Mouse (Mus musculus): ENCODE data around the gene Ube2d2b. TPM values are rescaled to one million over a fixed set of nuclear protein-coding genes. Genes with fewer than 3 reads are reported as not detected.
A peak's percentile ranks its signal among the peaks of the same experiment; 100 is the strongest.

Ube2d2b gene
- polyA plus RNA-seq (2015; fragmentation: Nextera tagmentation; extraction: Ambion mirVana): 0.35 and 0.53 TPM in 2 replicates

GRCm38 (mm10) chr5:107829998-107830560 is at the start of gene Ube2d2b:
Gene Ube2d2b (plus strand): TSS chr5:107830099.
- H3K27ac ChIP-seq (replicated peaks): no peak within 1 kb of the TSS
- H3K4me1 ChIP-seq (replicated peaks): peaks cover 13% of the 10 kb centered on the region
- no peaks in the 10 kb centered on the region for H3K27me3 ChIP-seq
- no peak within 1 kb of the TSS for H3K4me3 ChIP-seq (replicated peaks)
- WGBS (ENCODE audit: insufficient replicate concordance): 96% methylated on average over 22 of the region's 22 CpGs
- 0 out of 2 replicates have a peak, but pooled peaks have one; percentile 13 for ATAC-seq (ENCODE audit: insufficient read depth)
- H3K36me3 ChIP-seq (replicated peaks): peaks cover 32% of the 10 kb centered on the region
- no peak within 1 kb of the TSS for H3K9ac ChIP-seq
- H3K9me3 ChIP-seq (replicated peaks): no peaks in the 10 kb centered on the region
- no peak within 1 kb of the TSS for H3K4me2 ChIP-seq

- 87% methylated on average over 1 of the region's 1 CpGs for WGBS (ENCODE audit: insufficient replicate concordance)
- Histone ChIP-seq H3K9ac (no peak overlapping the region), H3K27me3 (no peaks in the 10 kb centered on the region), H3K27ac (replicated peaks) (no peak overlapping the region), H3K4me3 (replicated peaks) (no peak overlapping the region), H3K4me2 (no peak overlapping the region), H3K4me1 (replicated peaks) (no peaks in the 10 kb centered on the region), H3K36me3 (replicated peaks) (peaks cover 78% of the 10 kb centered on the region), H3K9me3 (replicated peaks) (no peaks in the 10 kb centered on the region)
- ATAC-seq (ENCODE audit: insufficient read depth): no peak
These were observed 47.5 kb upstream of the Ube2d2b start for GRCm38 (mm10) chr5:107782360-107782759.

GRCm38 (mm10) chr5:107787682-107788443 is 42.0 kb upstream of the Ube2d2b start:
- 56% methylated on average over 6 of the region's 7 CpGs for WGBS (ENCODE audit: insufficient replicate concordance)
- H3K27me3 ChIP-seq: no peaks in the 10 kb centered on the region
- no peak overlapping the region for H3K4me3 ChIP-seq (replicated peaks)
- H3K9me3 ChIP-seq (replicated peaks): no peaks in the 10 kb centered on the region
- H3K4me2 ChIP-seq: no peak overlapping the region
- no peak overlapping the region for H3K27ac ChIP-seq (replicated peaks)
- H3K9ac ChIP-seq: no peak overlapping the region
- no peaks in the 10 kb centered on the region for H3K4me1 ChIP-seq (replicated peaks)
- H3K36me3 ChIP-seq (replicated peaks): peaks cover 82% of the 10 kb centered on the region
- no peak for ATAC-seq (ENCODE audit: insufficient read depth)

- WGBS (ENCODE audit: insufficient replicate concordance): 73% methylated on average over 5 of the region's 5 CpGs
- no peak for ATAC-seq (ENCODE audit: insufficient read depth)
- peaks cover 77% of the 10 kb centered on the region for H3K36me3 ChIP-seq (replicated peaks)
These were observed 40.4 kb upstream of the Ube2d2b start for GRCm38 (mm10) chr5:107789492-107789891.

GRCm38 (mm10) chr5:107791966-107792365 is 37.9 kb upstream of the Ube2d2b start:
- Histone ChIP-seq H3K9me3 (replicated peaks) (no peaks in the 10 kb centered on the region), H3K9ac (no peak overlapping the region), H3K36me3 (replicated peaks) (peaks cover 79% of the 10 kb centered on the region), H3K4me1 (replicated peaks) (peaks cover 6% of the 10 kb centered on the region), H3K27me3 (no peaks in the 10 kb centered on the region), H3K4me2 (no peak overlapping the region), H3K4me3 (replicated peaks) (no peak overlapping the region), H3K27ac (replicated peaks) (no peak overlapping the region)
- ATAC-seq (ENCODE audit: insufficient read depth): peak; percentile 52; the same call in 1 of the 2 replicates
- WGBS (ENCODE audit: insufficient replicate concordance): 49% methylated on average over 2 of the region's 2 CpGs

More at GRCm38 (mm10) chr5:107789492-107789891, 40.4 kb upstream of the Ube2d2b start:
- Histone ChIP-seq H3K27ac (replicated peaks) (no peak overlapping the region), H3K27me3 (no peaks in the 10 kb centered on the region), H3K9ac (no peak overlapping the region), H3K9me3 (replicated peaks) (no peaks in the 10 kb centered on the region), H3K4me2 (no peak overlapping the region), H3K4me3 (replicated peaks) (no peak overlapping the region), H3K4me1 (replicated peaks) (peaks cover 6% of the 10 kb centered on the region)

- WGBS (ENCODE audit: insufficient replicate concordance): 90% methylated on average over 3 of the region's 3 CpGs
- Histone ChIP-seq H3K4me3 (replicated peaks) (no peak overlapping the region), H3K36me3 (replicated peaks) (peaks cover 79% of the 10 kb centered on the region), H3K4me2 (no peak overlapping the region), H3K27ac (replicated peaks) (no peak overlapping the region), H3K9me3 (replicated peaks) (no peaks in the 10 kb centered on the region), H3K27me3 (no peaks in the 10 kb centered on the region), H3K4me1 (replicated peaks) (peaks cover 6% of the 10 kb centered on the region), H3K9ac (no peak overlapping the region)
- ATAC-seq (ENCODE audit: insufficient read depth): no peak
These were observed 37.4 kb upstream of the Ube2d2b start for GRCm38 (mm10) chr5:107792516-107792915.

- no peaks in the 10 kb centered on the region for H3K27me3 ChIP-seq
- peaks cover 79% of the 10 kb centered on the region for H3K36me3 ChIP-seq (replicated peaks)
- H3K4me2 ChIP-seq: no peak overlapping the region
- H3K4me1 ChIP-seq (replicated peaks): peaks cover 6% of the 10 kb centered on the region
- no peak overlapping the region for H3K9ac ChIP-seq
- no peaks in the 10 kb centered on the region for H3K9me3 ChIP-seq (replicated peaks)
- ATAC-seq (ENCODE audit: insufficient read depth): no peak; the same call in 1 of the 2 replicates
- H3K27ac ChIP-seq (replicated peaks): no peak overlapping the region
- no peak overlapping the region for H3K4me3 ChIP-seq (replicated peaks)
- 56% methylated on average over 3 of the region's 3 CpGs for WGBS (ENCODE audit: insufficient replicate concordance)
These were observed 36.6 kb upstream of the Ube2d2b start for GRCm38 (mm10) chr5:107793258-107793657.

- H3K27me3 ChIP-seq: no peaks in the 10 kb centered on the region
- peaks cover 6% of the 10 kb centered on the region for H3K4me1 ChIP-seq (replicated peaks)
- WGBS (ENCODE audit: insufficient replicate concordance): 21% methylated on average over 2 of the region's 2 CpGs
- H3K9ac ChIP-seq: no peak overlapping the region
- H3K36me3 ChIP-seq (replicated peaks): peaks cover 83% of the 10 kb centered on the region
- H3K4me3 ChIP-seq (replicated peaks): no peak overlapping the region
- no peak overlapping the region for H3K4me2 ChIP-seq
- H3K27ac ChIP-seq (replicated peaks): no peak overlapping the region
- no peak for ATAC-seq (ENCODE audit: insufficient read depth)
- no peaks in the 10 kb centered on the region for H3K9me3 ChIP-seq (replicated peaks)
These were observed 36.0 kb upstream of the Ube2d2b start for GRCm38 (mm10) chr5:107793927-107794326.

- H3K4me2 ChIP-seq: no peak overlapping the region
- no peak overlapping the region for H3K4me3 ChIP-seq (replicated peaks)
- H3K27me3 ChIP-seq: no peaks in the 10 kb centered on the region
- H3K4me1 ChIP-seq (replicated peaks): peaks cover 4% of the 10 kb centered on the region
- no peak overlapping the region for H3K27ac ChIP-seq (replicated peaks)
- no peak overlapping the region for H3K9ac ChIP-seq
- H3K9me3 ChIP-seq (replicated peaks): no peaks in the 10 kb centered on the region
- H3K36me3 ChIP-seq (replicated peaks): peaks cover 71% of the 10 kb centered on the region
- ATAC-seq (ENCODE audit: insufficient read depth): no peak
- 87% methylated on average over 6 of the region's 6 CpGs for WGBS (ENCODE audit: insufficient replicate concordance)
These were observed 31.6 kb upstream of the Ube2d2b start for GRCm38 (mm10) chr5:107798290-107798689.

- WGBS (ENCODE audit: insufficient replicate concordance): 89% methylated on average over 2 of the region's 2 CpGs
- H3K9me3 ChIP-seq (replicated peaks): no peaks in the 10 kb centered on the region
- H3K4me1 ChIP-seq (replicated peaks): no peaks in the 10 kb centered on the region
- no peak overlapping the region for H3K4me2 ChIP-seq
- H3K36me3 ChIP-seq (replicated peaks): peaks cover 58% of the 10 kb centered on the region
- H3K9ac ChIP-seq: no peak overlapping the region
- no peaks in the 10 kb centered on the region for H3K27me3 ChIP-seq
- no peak for ATAC-seq (ENCODE audit: insufficient read depth)
- no peak overlapping the region for H3K4me3 ChIP-seq (replicated peaks)
- H3K27ac ChIP-seq (replicated peaks): no peak overlapping the region
These were observed 28.7 kb upstream of the Ube2d2b start for GRCm38 (mm10) chr5:107801234-107801633.

GRCm38 (mm10) chr5:107802621-107803020 is 27.3 kb upstream of the Ube2d2b start:
- H3K4me2 ChIP-seq: no peak overlapping the region
- ATAC-seq (ENCODE audit: insufficient read depth): no peak
- H3K4me1 ChIP-seq (replicated peaks): no peaks in the 10 kb centered on the region
- H3K27me3 ChIP-seq: no peaks in the 10 kb centered on the region
- H3K4me3 ChIP-seq (replicated peaks): no peak overlapping the region
- no peak overlapping the region for H3K27ac ChIP-seq (replicated peaks)
- no peak overlapping the region for H3K9ac ChIP-seq
- peaks cover 48% of the 10 kb centered on the region for H3K36me3 ChIP-seq (replicated peaks)
- H3K9me3 ChIP-seq (replicated peaks): no peaks in the 10 kb centered on the region
